In the genomic region with DNA sequence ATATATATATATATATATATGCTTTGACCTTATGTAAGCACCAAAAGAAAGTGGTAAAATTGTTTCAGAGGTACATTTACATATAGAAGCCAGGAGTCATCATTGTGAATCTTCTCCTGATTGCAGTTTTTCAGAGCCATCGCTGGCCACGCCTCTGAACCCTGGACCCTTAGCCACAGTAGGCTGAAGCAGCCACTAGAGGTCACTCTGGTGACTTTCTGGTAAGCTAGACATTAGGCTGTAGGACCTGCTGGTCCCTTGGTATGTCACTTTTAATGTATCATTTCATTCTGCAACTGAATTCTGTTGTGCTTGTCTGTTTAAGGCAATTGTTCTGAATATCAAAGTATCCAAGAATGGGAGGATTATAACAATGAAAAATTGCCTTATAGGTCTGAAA, we compare ENCODE assay signal across 9 mouse cellular contexts. TPM values are rescaled to one million over a fixed set of nuclear protein-coding genes. Genes with fewer than 3 reads are reported as not detected.
DNase-seq lines count a peak whose midpoint lies in the region; ATAC-seq and TF ChIP-seq lines count a peak whose summit lies in the region.
"Had no signal": no experiment of that assay in that cellular context is flagged by ENCODE, and none has a peak within 500 bp of the region (broad histone marks: within the 10 kb centered on the region; RNA-seq: fewer than 3 reads in every experiment).

No protein-coding gene starts in this region.

- H3K36me3 ChIP-seq in embryonic facial prominence, embryonic 14.5 days (ENCODE audit: control insufficient read depth, insufficient read depth, low read length): no peaks in the 10 kb centered on the region
- no peaks in the 10 kb centered on the region for H3K36me3 ChIP-seq in neural tube, embryonic 11.5 days (ENCODE audit: control insufficient read depth, insufficient read depth, low read length)

- H3K27me3 ChIP-seq in Patski: no peaks in the 10 kb centered on the region
- H3K27me3 ChIP-seq in embryonic facial prominence, embryonic 14.5 days (replicated peaks; ENCODE audit: control insufficient read depth, insufficient read depth, low read length): no peaks in the 10 kb centered on the region
- no peaks in the 10 kb centered on the region for H3K27me3 ChIP-seq in neural tube, embryonic 11.5 days (ENCODE audit: control insufficient read depth, insufficient read depth, low read length)

- no peak overlapping the region for H3K4me2 ChIP-seq in embryonic facial prominence, embryonic 14.5 days (ENCODE audit: low read depth, low read length)
- H3K4me2 ChIP-seq in neural tube, embryonic 11.5 days (ENCODE audit: low read depth): no peak overlapping the region

- H3K4me3 ChIP-seq in embryonic facial prominence, embryonic 14.5 days (ENCODE audit: low read depth, low read length): no peak overlapping the region
- no peak overlapping the region for H3K4me3 ChIP-seq in layer of hippocampus, adult 2 months
- no peak overlapping the region for H3K4me3 ChIP-seq in neural tube, embryonic 11.5 days (ENCODE audit: low read depth, low read length)
- H3K4me3 ChIP-seq: megakaryocyte, embryonic 14.5 days had no signal

- in situ Hi-C loops in Patski (cut with MboI; ENCODE audit: low pct_unique_long_range_greater_than_20kb): loop anchor here (5.0 kb wide), 4 partner anchors 172 to 997 kb away; no protein-coding TSS in a partner anchor

- ATAC-seq in Patski: no peak
- ATAC-seq in embryonic facial prominence, embryonic 14.5 days (ENCODE audit: low read depth): no peak
- no peak for ATAC-seq in neural tube, embryonic 11.5 days (ENCODE audit: insufficient read depth, low FRiP score, low TSS enrichment)

- TF ChIP-seq CTCF in Patski (IDR thresholded peaks at IDR 0.05): peak; percentile 74
- TF ChIP-seq CTCF in layer of hippocampus, adult 2 months (conservative IDR thresholded peaks at IDR 0.05): peak; percentile 76

- no peak overlapping the region for H3K27ac ChIP-seq in embryonic facial prominence, embryonic 14.5 days (replicated peaks; ENCODE audit: low read depth, low read length)
- no peak overlapping the region for H3K27ac ChIP-seq in layer of hippocampus, adult 2 months
- H3K27ac ChIP-seq in neural tube, embryonic 11.5 days (ENCODE audit: low read depth, low read length): no peak overlapping the region

- peak; percentile 36 for DNase-seq in heart, adult 8-10 months (ENCODE audit: low spot score)
- no peak for DNase-seq in heart, adult 9 months (ENCODE audit: low spot score in 2 of 2)
- DNase-seq in A20 (ENCODE audit: low read depth, low spot score): peak; percentile 78
- no peak for DNase-seq in Patski (ENCODE audit: low read depth, low spot score)
- DNase-seq in embryonic facial prominence, embryonic 14.5 days (ENCODE audit: low spot score): peak; percentile 28
- DNase-seq in layer of hippocampus, adult 2 months (ENCODE audit: low spot score in 2 of 2): peak in 1 of 2 experiments; percentile 20
- DNase-seq in neural tube, embryonic 11.5 days (ENCODE audit: low spot score): peak; percentile 47
- DNase-seq in T-cell, adult 2 months (ENCODE audit: low spot score): no peak

- H3K9ac ChIP-seq in embryonic facial prominence, embryonic 14.5 days (ENCODE audit: low read depth, low read length): no peak overlapping the region
- H3K9ac ChIP-seq in neural tube, embryonic 11.5 days (ENCODE audit: low read length): no peak overlapping the region

- POLR2A ChIA-PET in Patski (lab: Charles Lee): interaction anchor here (0.7 kb wide), 1 partner anchor 34 kb away, joined by 3 read pairs; no protein-coding TSS in a partner anchor

- no peaks in the 10 kb centered on the region for H3K4me1 ChIP-seq in embryonic facial prominence, embryonic 14.5 days (ENCODE audit: control insufficient read depth, insufficient read depth, low read length)
- H3K4me1 ChIP-seq in neural tube, embryonic 11.5 days (ENCODE audit: control insufficient read depth, insufficient read depth, low read length): no peaks in the 10 kb centered on the region

- no peaks in the 10 kb centered on the region for H3K9me3 ChIP-seq in embryonic facial prominence, embryonic 14.5 days (ENCODE audit: control insufficient read depth, low read length)
- no peaks in the 10 kb centered on the region for H3K9me3 ChIP-seq in neural tube, embryonic 11.5 days (ENCODE audit: control insufficient read depth, low read length)
- H3K9me3 ChIP-seq: megakaryocyte, embryonic 14.5 days had no signal

- CTCF ChIA-PET in Patski (lab: Charles Lee): no interaction called here

- 17% methylated on average over 2 of the region's 2 CpGs for WGBS in embryonic facial prominence, embryonic 14.5 days
- 29% methylated on average over 2 of the region's 2 CpGs for WGBS in neural tube, embryonic 11.5 days

RNA-seq across cellular contexts. Expression of a gene that starts 2.6 kb away (rescaled TPM):
- 1 to 10 TPM; 2.0 to 3.8 (median 2.4) TPM for total RNA-seq in heart, adult 8-10 months (2022)
- polyA plus RNA-seq in Patski (2021): 0.69 TPM
- polyA plus RNA-seq in embryonic facial prominence, embryonic 14.5 days (2014; fragmentation: Nextera tagmentation; extraction: Ambion mirVana): not detected in 2 replicates
- total RNA-seq in layer of hippocampus, adult 2 months (2021): not detected
- polyA plus RNA-seq in neural tube, embryonic 11.5 days (2014; fragmentation: Nextera tagmentation; extraction: Ambion mirVana): not detected in 2 replicates

RNA-seq across cellular contexts. Expression of a gene that starts 49.7 kb away (rescaled TPM):
- 1 to 10 TPM; 3.6 to 7.7 (median 5.9) TPM for total RNA-seq in heart, adult 8-10 months (2022)
- polyA plus RNA-seq in Patski (2021): 2.9 TPM
- 24.2 and 34.9 TPM in 2 replicates for polyA plus RNA-seq in embryonic facial prominence, embryonic 14.5 days (2014; fragmentation: Nextera tagmentation; extraction: Ambion mirVana)
- 1 to 10 TPM; 5.3 to 6.6 TPM for total RNA-seq in layer of hippocampus, adult 2 months (2021)
- 0.69 and 1.6 TPM in 2 replicates for polyA plus RNA-seq in neural tube, embryonic 11.5 days (2014; fragmentation: Nextera tagmentation; extraction: Ambion mirVana)

Comparison
In these comparisons a context has a peak if more than half of its experiments do, and no peak if none do; other contexts are left out.
1. DNase-seq: peak in heart, adult 8-10 months (single experiment), A20 (single experiment), embryonic facial prominence, embryonic 14.5 days (single experiment) and neural tube, embryonic 11.5 days (single experiment); none in heart, adult 9 months (0 of 2), Patski (single experiment) and T-cell, adult 2 months (single experiment).